In genomic region chr4:152689831-152690230, GRCm38 (mm10) we compare ENCODE assay signal across 20 mouse cellular contexts.
DNase-seq lines count a peak whose midpoint lies in the region; ATAC-seq and TF ChIP-seq lines count a peak whose summit lies in the region.
"Had no signal": no experiment of that assay in that cellular context is flagged by ENCODE, and none has a peak within 500 bp of the region (broad histone marks: within the 10 kb centered on the region; RNA-seq: fewer than 3 reads in every experiment).

No protein-coding gene starts in this region.

- no peak overlapping the region for H3K27ac ChIP-seq in heart, adult 2 months
- H3K27ac ChIP-seq in heart, embryonic 11.5 days (ENCODE audit: low read depth, low read length) = no peak overlapping the region
- no peak overlapping the region for H3K27ac ChIP-seq in left cerebral cortex, adult 2 months
- H3K27ac ChIP-seq: embryonic facial prominence, embryonic 10.5 days; forebrain, embryonic 10.5 days; hindbrain, embryonic 15.5 days; intestine, embryonic 15.5 days; limb, embryonic 12.5 days; macrophage had no signal

- no peaks in the 10 kb centered on the region for H3K36me3 ChIP-seq in heart, adult 2 months (ENCODE audit: control insufficient read depth, insufficient read depth, low read length)
- no peaks in the 10 kb centered on the region for H3K36me3 ChIP-seq in heart, embryonic 11.5 days (ENCODE audit: control insufficient read depth, insufficient read depth, low read length)
- no peaks in the 10 kb centered on the region for H3K36me3 ChIP-seq in E14TG2a.4 (ENCODE audit: insufficient read depth, low read length)
- H3K36me3 ChIP-seq: embryonic facial prominence, embryonic 10.5 days; forebrain, embryonic 10.5 days; hindbrain, embryonic 15.5 days; intestine, embryonic 15.5 days; limb, embryonic 12.5 days had no signal

- no peak overlapping the region for H3K4me2 ChIP-seq in heart, embryonic 11.5 days
- H3K4me2 ChIP-seq: hindbrain, embryonic 15.5 days; intestine, embryonic 15.5 days; limb, embryonic 12.5 days had no signal

- H3K4me3 ChIP-seq in heart, adult 2 months = no peak overlapping the region
- no peak overlapping the region for H3K4me3 ChIP-seq in heart, embryonic 11.5 days (ENCODE audit: low read depth, low read length)
- no peak overlapping the region for H3K4me3 ChIP-seq in left cerebral cortex, adult 2 months
- H3K4me3 ChIP-seq in E14TG2a.4 (replicated peaks; ENCODE audit: low read length) = no peak overlapping the region
- H3K4me3 ChIP-seq: embryonic facial prominence, embryonic 10.5 days; forebrain, embryonic 10.5 days; hindbrain, embryonic 15.5 days; intestine, embryonic 15.5 days; limb, embryonic 12.5 days had no signal

- no peak overlapping the region for H3K9ac ChIP-seq in heart, adult 2 months (ENCODE audit: low read depth, low read length)
- H3K9ac ChIP-seq in heart, embryonic 11.5 days (ENCODE audit: low read depth, low read length) = no peak overlapping the region
- H3K9ac ChIP-seq: hindbrain, embryonic 15.5 days; intestine, embryonic 15.5 days; limb, embryonic 12.5 days had no signal

- WGBS in heart, adult 2 months = 76% methylated on average over 9 of the region's 9 CpGs
- 71% methylated on average over 9 of the region's 9 CpGs for WGBS in heart, embryonic 11.5 days (ENCODE audit: insufficient replicate concordance)

- no peak for TF ChIP-seq POLR2A in heart, adult 2 months (IDR thresholded peaks at IDR 0.05; ENCODE audit: insufficient read depth, low read depth, low read length)

- H3K4me1 ChIP-seq in heart, adult 2 months (ENCODE audit: control insufficient read depth, insufficient read depth, low read length) = no peaks in the 10 kb centered on the region
- H3K4me1 ChIP-seq in heart, embryonic 11.5 days (ENCODE audit: control insufficient read depth, insufficient read depth, low read length) = no peaks in the 10 kb centered on the region
- H3K4me1 ChIP-seq in E14TG2a.4 (replicated peaks; ENCODE audit: low read depth, low read length) = no peaks in the 10 kb centered on the region
- H3K4me1 ChIP-seq: intestine, embryonic 15.5 days; limb, embryonic 12.5 days had no signal

- no peak for TF ChIP-seq EP300 in heart, adult 2 months (IDR thresholded peaks at IDR 0.05; ENCODE audit: insufficient read depth, low read depth, low read length)

- 0 out of 2 replicates have a peak, but pooled peaks cover 2% of the 10 kb centered on the region for H3K9me3 ChIP-seq in heart, embryonic 11.5 days (replicated peaks; ENCODE audit: control insufficient read depth, low read length)
- H3K9me3 ChIP-seq in E14TG2a.4 (ENCODE audit: low read length) = 0 out of 2 replicates have a peak, but pooled peaks cover 4% of the 10 kb centered on the region
- H3K9me3 ChIP-seq: hindbrain, embryonic 15.5 days; intestine, embryonic 15.5 days had no signal

- intact Hi-C loops in heart, adult 2 months (cut with DNase I) = no loop called here
- intact Hi-C loops in left cerebral cortex, adult 2 months (cut with DNase I) = no loop called here

- no peak for DNase-seq in heart, adult 2 months
- no peak for DNase-seq in left cerebral cortex, adult 2 months (ENCODE audit: extremely low spot score in 1 of 2, low spot score in 2 of 2)
- no peak for DNase-seq in left cerebral cortex, adult 11 months (ENCODE audit: low spot score)
- DNase-seq in R1 (ENCODE audit: low read depth, low spot score) = peak; percentile 18
- DNase-seq in adrenal gland, postnatal 10 days = no peak
- DNase-seq: adrenal gland, postnatal 14 days; cerebellum, adult 9-11 months; heart, postnatal 4 days; kidney, postnatal 10 days; thymus, postnatal 14 days had no signal

- TF ChIP-seq CTCF in heart, adult 2 months (IDR thresholded peaks at IDR 0.05) = peak; percentile 27
- TF ChIP-seq CTCF in left cerebral cortex, adult 2 months (IDR thresholded peaks at IDR 0.05) = peak; percentile 31
- TF ChIP-seq CTCF in E14TG2a.4 (conservative IDR thresholded peaks at IDR 0.05; ENCODE audit: low read length) = peak; percentile 84

- ATAC-seq in heart, embryonic 11.5 days (replicated peaks; ENCODE audit: insufficient number of reproducible peaks, low FRiP score, low TSS enrichment) = no peak
- ATAC-seq: intestine, embryonic 15.5 days; lung, postnatal 0 days; midbrain, embryonic 16.5 days had no signal

- no peaks in the 10 kb centered on the region for H3K79me2 ChIP-seq in heart, adult 2 months (replicated peaks; ENCODE audit: control insufficient read depth, insufficient read depth, low read length)

- no peaks in the 10 kb centered on the region for H3K27me3 ChIP-seq in heart, adult 2 months (ENCODE audit: control insufficient read depth, insufficient read depth, low read length)
- H3K27me3 ChIP-seq in heart, embryonic 11.5 days (ENCODE audit: control insufficient read depth, insufficient read depth, low read length) = no peaks in the 10 kb centered on the region
- peaks cover 7% of the 10 kb centered on the region for H3K27me3 ChIP-seq in E14TG2a.4 (ENCODE audit: insufficient read depth, low read length)
- H3K27me3 ChIP-seq: hindbrain, embryonic 15.5 days; intestine, embryonic 15.5 days had no signal

Comparison
In these comparisons a context has a peak if more than half of its experiments do, and no peak if none do; other contexts are left out.
1. CTCF ChIP-seq: peak in every context shown above with its lines; median percentile 84 in E14TG2a.4; 31 in left cerebral cortex, adult 2 months; 27 in heart, adult 2 months.